Mouse (Mus musculus): ENCODE measurements around the gene Ly6g6c. TPM values are rescaled to one million over a fixed set of nuclear protein-coding genes. Genes with fewer than 3 reads are reported as not detected.

Ly6g6c gene
- not detected in 2 replicates for polyA plus RNA-seq (2016; fragmentation: Nextera tagmentation; extraction: Ambion mirVana)

- Histone ChIP-seq H3K36me3 (peaks cover 34% of the 10 kb centered on the region), H3K9ac (replicated peaks) (peak within 1 kb of the TSS; percentile 47), H3K4me2 (peak within 1 kb of the TSS; percentile 66), H3K27me3 (peaks cover 64% of the 10 kb centered on the region), H3K9me3 (no peaks in the 10 kb centered on the region), H3K4me1 (replicated peaks) (peaks cover 28% of the 10 kb centered on the region), H3K4me3 (replicated peaks) (peak within 1 kb of the TSS; percentile 38), H3K27ac (peak within 1 kb of the TSS; percentile 47)
- 2% methylated on average over 48 of the region's 48 CpGs for WGBS
- ATAC-seq (ENCODE audit: insufficient number of reproducible peaks, insufficient read depth, low FRiP score, low TSS enrichment, low read depth): peak; percentile 21; the same call in 1 of the 2 replicates
Observed at GRCm38 (mm10) chr17:35064951-35065947, at the start of gene Ly6g6c. Ly6g6c (plus strand) TSS chr17:35065388.

GRCm38 (mm10) chr17:35016376-35016775, 48.8 kb upstream of the Ly6g6c start, which contains the start of gene Vwa7:
Vwa7 (plus strand) TSS chr17:35016579.
- ATAC-seq (ENCODE audit: insufficient number of reproducible peaks, insufficient read depth, low FRiP score, low TSS enrichment, low read depth): no peak
- H3K27ac ChIP-seq: no peak within 1 kb of the TSS
- peaks cover 59% of the 10 kb centered on the region for H3K36me3 ChIP-seq
- H3K4me1 ChIP-seq (replicated peaks): peaks cover 6% of the 10 kb centered on the region
- WGBS: 74% methylated on average over 12 of the region's 12 CpGs
- no peak within 1 kb of the TSS for H3K9ac ChIP-seq (replicated peaks)
- no peaks in the 10 kb centered on the region for H3K9me3 ChIP-seq
- no peak within 1 kb of the TSS for H3K4me2 ChIP-seq
- H3K4me3 ChIP-seq (replicated peaks): no peak within 1 kb of the TSS
- H3K27me3 ChIP-seq: no peaks in the 10 kb centered on the region

- ATAC-seq (ENCODE audit: insufficient number of reproducible peaks, insufficient read depth, low FRiP score, low TSS enrichment, low read depth): no peak
- Histone ChIP-seq H3K36me3 (peaks cover 52% of the 10 kb centered on the region), H3K4me3 (replicated peaks) (no peak overlapping the region), H3K27me3 (no peaks in the 10 kb centered on the region), H3K9ac (replicated peaks) (no peak overlapping the region), H3K4me2 (no peak overlapping the region), H3K4me1 (replicated peaks) (peaks cover 9% of the 10 kb centered on the region), H3K27ac (no peak overlapping the region), H3K9me3 (no peaks in the 10 kb centered on the region)
- 81% methylated on average over 10 of the region's 10 CpGs for WGBS
Observed at GRCm38 (mm10) chr17:35016791-35017705, 48.1 kb upstream of the Ly6g6c start.

- H3K9ac ChIP-seq (replicated peaks): no peak overlapping the region
- H3K4me3 ChIP-seq (replicated peaks): no peak overlapping the region
- no peak overlapping the region for H3K4me2 ChIP-seq
- peaks cover 46% of the 10 kb centered on the region for H3K36me3 ChIP-seq
- H3K27ac ChIP-seq: no peak overlapping the region
- WGBS: 70% methylated on average over 14 of the region's 14 CpGs
- ATAC-seq (ENCODE audit: insufficient number of reproducible peaks, insufficient read depth, low FRiP score, low TSS enrichment, low read depth): no peak
- H3K9me3 ChIP-seq: no peaks in the 10 kb centered on the region
- H3K27me3 ChIP-seq: no peaks in the 10 kb centered on the region
- H3K4me1 ChIP-seq (replicated peaks): peaks cover 9% of the 10 kb centered on the region
Observed at GRCm38 (mm10) chr17:35017706-35018030, 47.5 kb upstream of the Ly6g6c start.

GRCm38 (mm10) chr17:35018171-35018570, 47.0 kb upstream of the Ly6g6c start:
- H3K27me3 ChIP-seq: no peaks in the 10 kb centered on the region
- ATAC-seq (ENCODE audit: insufficient number of reproducible peaks, insufficient read depth, low FRiP score, low TSS enrichment, low read depth): no peak
- H3K36me3 ChIP-seq: peaks cover 41% of the 10 kb centered on the region
- H3K4me3 ChIP-seq (replicated peaks): no peak overlapping the region
- no peak overlapping the region for H3K9ac ChIP-seq (replicated peaks)
- 81% methylated on average over 3 of the region's 3 CpGs for WGBS
- H3K4me1 ChIP-seq (replicated peaks): peaks cover 9% of the 10 kb centered on the region
- no peak overlapping the region for H3K27ac ChIP-seq
- no peak overlapping the region for H3K4me2 ChIP-seq
- no peaks in the 10 kb centered on the region for H3K9me3 ChIP-seq

GRCm38 (mm10) chr17:35019894-35020293, 45.3 kb upstream of the Ly6g6c start:
- 76% methylated on average over 11 of the region's 11 CpGs for WGBS
- Histone ChIP-seq H3K9me3 (no peaks in the 10 kb centered on the region), H3K4me3 (replicated peaks) (no peak overlapping the region), H3K4me1 (replicated peaks) (peaks cover 9% of the 10 kb centered on the region), H3K9ac (replicated peaks) (no peak overlapping the region), H3K4me2 (no peak overlapping the region), H3K27ac (no peak overlapping the region), H3K27me3 (no peaks in the 10 kb centered on the region), H3K36me3 (peaks cover 24% of the 10 kb centered on the region)
- no peak for ATAC-seq (ENCODE audit: insufficient number of reproducible peaks, insufficient read depth, low FRiP score, low TSS enrichment, low read depth)

GRCm38 (mm10) chr17:35020551-35020950, 44.6 kb upstream of the Ly6g6c start:
- peaks cover 17% of the 10 kb centered on the region for H3K36me3 ChIP-seq
- 86% methylated on average over 8 of the region's 8 CpGs for WGBS
- no peaks in the 10 kb centered on the region for H3K9me3 ChIP-seq
- ATAC-seq (ENCODE audit: insufficient number of reproducible peaks, insufficient read depth, low FRiP score, low TSS enrichment, low read depth): no peak
- no peak overlapping the region for H3K9ac ChIP-seq (replicated peaks)
- H3K27ac ChIP-seq: no peak overlapping the region
- no peak overlapping the region for H3K4me2 ChIP-seq
- H3K4me3 ChIP-seq (replicated peaks): no peak overlapping the region
- peaks cover 9% of the 10 kb centered on the region for H3K4me1 ChIP-seq (replicated peaks)
- no peaks in the 10 kb centered on the region for H3K27me3 ChIP-seq

- 19% methylated on average over 17 of the region's 17 CpGs for WGBS
- H3K9me3 ChIP-seq: no peaks in the 10 kb centered on the region
- H3K27me3 ChIP-seq: no peaks in the 10 kb centered on the region
- H3K4me3 ChIP-seq (replicated peaks): peak overlapping the region; percentile 14; the same call in 1 of the 2 replicates
- peaks cover 10% of the 10 kb centered on the region for H3K36me3 ChIP-seq
- H3K4me2 ChIP-seq: peak overlapping the region; percentile 33
- peaks cover 13% of the 10 kb centered on the region for H3K4me1 ChIP-seq (replicated peaks)
- H3K9ac ChIP-seq (replicated peaks): no peak overlapping the region; the same call in 1 of the 2 replicates
- H3K27ac ChIP-seq: 0 out of 2 replicates have a peak overlapping the region, but pooled peaks have one; percentile 45
- ATAC-seq (ENCODE audit: insufficient number of reproducible peaks, insufficient read depth, low FRiP score, low TSS enrichment, low read depth): 0 out of 2 replicates have a peak, but pooled peaks have one; percentile 27
Observed at GRCm38 (mm10) chr17:35021163-35021808, 43.9 kb upstream of the Ly6g6c start.

- Histone ChIP-seq H3K9me3 (no peaks in the 10 kb centered on the region), H3K9ac (replicated peaks) (no peak overlapping the region; the same call in 1 of the 2 replicates), H3K36me3 (peaks cover 3% of the 10 kb centered on the region; the same call in 1 of the 2 replicates), H3K4me3 (replicated peaks) (no peak overlapping the region), H3K4me2 (no peak overlapping the region), H3K27ac (no peak overlapping the region), H3K4me1 (replicated peaks) (peaks cover 14% of the 10 kb centered on the region), H3K27me3 (no peaks in the 10 kb centered on the region)
- 74% methylated on average over 6 of the region's 6 CpGs for WGBS
- no peak for ATAC-seq (ENCODE audit: insufficient number of reproducible peaks, insufficient read depth, low FRiP score, low TSS enrichment, low read depth)
Observed at GRCm38 (mm10) chr17:35021842-35022477, 43.2 kb upstream of the Ly6g6c start.

GRCm38 (mm10) chr17:35022541-35023060, 42.6 kb upstream of the Ly6g6c start:
- H3K27ac ChIP-seq: no peak overlapping the region
- H3K9ac ChIP-seq (replicated peaks): no peak overlapping the region
- H3K4me3 ChIP-seq (replicated peaks): no peak overlapping the region
- H3K9me3 ChIP-seq: no peaks in the 10 kb centered on the region
- H3K4me2 ChIP-seq: no peak overlapping the region
- no peaks in the 10 kb centered on the region for H3K36me3 ChIP-seq
- peaks cover 20% of the 10 kb centered on the region for H3K4me1 ChIP-seq (replicated peaks)
- no peaks in the 10 kb centered on the region for H3K27me3 ChIP-seq
- no peak for ATAC-seq (ENCODE audit: insufficient number of reproducible peaks, insufficient read depth, low FRiP score, low TSS enrichment, low read depth)
- 94% methylated on average over 8 of the region's 8 CpGs for WGBS

Measured in limb, embryonic 12.5 days (tissue).